Comparison of ENCODE assay signal across 8 mouse cellular contexts in the genomic region with DNA sequence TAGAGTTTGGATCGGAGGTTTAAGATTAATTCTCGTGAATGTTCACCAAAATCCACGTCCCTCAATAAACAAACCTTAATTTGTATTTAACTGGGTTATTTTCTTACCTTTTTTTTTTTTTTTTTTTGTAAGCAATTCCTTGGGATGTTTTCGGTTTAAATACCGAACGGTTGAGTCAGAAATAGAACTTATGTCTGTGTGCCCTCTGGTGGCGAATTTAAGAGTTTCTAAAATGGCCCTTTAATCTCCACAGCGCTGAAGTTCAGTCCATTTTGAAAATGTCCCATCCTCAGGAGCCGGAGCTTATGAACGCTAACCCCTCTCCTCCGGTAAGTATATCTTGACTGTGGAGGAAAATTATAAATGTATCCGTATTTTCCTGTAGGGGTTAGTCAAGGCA.
DNase-seq lines count a peak whose midpoint lies in the region; ATAC-seq and TF ChIP-seq lines count a peak whose summit lies in the region.

No protein-coding gene starts in this region.

- H3K4me3 ChIP-seq in C2C12 (ENCODE audit: insufficient read depth, poor library complexity, severe bottlenecking), result peak overlapping the region; percentile 61
- peak overlapping the region; percentile 79 to 93 for H3K4me3 ChIP-seq in ES-E14 (ENCODE audit: insufficient read depth in 1 of 2, low read depth in 1 of 2, low read length in 2 of 2, poor library complexity in 1 of 2, severe bottlenecking in 1 of 2)
- peak overlapping the region; percentile 78 for H3K4me3 ChIP-seq in heart, embryonic 12.5 days
- H3K4me3 ChIP-seq in kidney, embryonic 16.5 days (ENCODE audit: low read length), result peak overlapping the region; percentile 76
- H3K4me3 ChIP-seq in lung, embryonic 14.5 days (ENCODE audit: low read depth, low read length), result peak overlapping the region; percentile 68

- peaks cover 47% of the 10 kb centered on the region for H3K79me3 ChIP-seq in C2C12 (ENCODE audit: low read depth)

- peaks cover 0 to 10% of the 10 kb centered on the region in 2 experiments; a peak in 2 of 4 replicates for H3K4me1 ChIP-seq in ES-E14 (ENCODE audit: control insufficient read depth in 2 of 2, insufficient read depth in 2 of 2, low read length in 2 of 2, poor library complexity in 1 of 2)
- peaks cover 24% of the 10 kb centered on the region for H3K4me1 ChIP-seq in heart, embryonic 12.5 days (replicated peaks)
- peaks cover 20% of the 10 kb centered on the region for H3K4me1 ChIP-seq in kidney, embryonic 16.5 days (ENCODE audit: insufficient read depth, low read length)
- no peaks in the 10 kb centered on the region for H3K4me1 ChIP-seq in lung, embryonic 14.5 days (ENCODE audit: insufficient read depth)

- no peak for ATAC-seq in heart, embryonic 12.5 days (ENCODE audit: insufficient number of reproducible peaks, low FRiP score)
- ATAC-seq in kidney, embryonic 16.5 days (ENCODE audit: low FRiP score, low TSS enrichment), result no peak
- no peak for ATAC-seq in lung, embryonic 14.5 days (ENCODE audit: insufficient read depth)
- ATAC-seq in monocyte, adult 5-6 weeks (replicated peaks; ENCODE audit: insufficient number of reproducible peaks, low FRiP score, low TSS enrichment, poor library complexity, severe bottlenecking), result no peak

- TF ChIP-seq CTCF in C2C12 (IDR thresholded peaks at IDR 0.05; ENCODE audit: control insufficient read depth, insufficient read depth, insufficient read length), result no peak
- peak; percentile 70 for TF ChIP-seq CTCF in lung, embryonic 14.5 days (IDR thresholded peaks at IDR 0.05; ENCODE audit: low read depth)

- in situ Hi-C loops in ES-E14 (cut with MboI; ENCODE audit: low sequenced_read_pairs in 2 of 2, unreplicated experiment in 2 of 2), result loop anchor here in 1 of 2 experiments (5.0 kb wide), 1 partner anchor 533 kb away; no protein-coding TSS in a partner anchor

- WGBS in heart, embryonic 12.5 days, result 9% methylated on average over 12 of the region's 12 CpGs
- WGBS in kidney, embryonic 16.5 days, result 8% methylated on average over 12 of the region's 12 CpGs
- WGBS in lung, embryonic 14.5 days, result 6% methylated on average over 12 of the region's 12 CpGs

- H3K36me3 ChIP-seq in C2C12 (ENCODE audit: control insufficient read depth, insufficient read depth) (peaks cover 50% of the 10 kb centered on the region), ES-E14 (ENCODE audit: control insufficient read depth, insufficient read depth, low read length, poor library complexity, severe bottlenecking) (peaks cover 31% of the 10 kb centered on the region)
- peaks cover 26% of the 10 kb centered on the region for H3K36me3 ChIP-seq in heart, embryonic 12.5 days
- peaks cover 15% of the 10 kb centered on the region for H3K36me3 ChIP-seq in kidney, embryonic 16.5 days (ENCODE audit: insufficient read depth, low read length)
- H3K36me3 ChIP-seq in lung, embryonic 14.5 days (ENCODE audit: insufficient read depth), result peaks cover 17% of the 10 kb centered on the region; the same call in 1 of the 2 replicates

- no peaks in the 10 kb centered on the region for H3K27me3 ChIP-seq in C2C12 (ENCODE audit: control insufficient read depth, insufficient read depth, insufficient read length)
- H3K27me3 ChIP-seq in heart, embryonic 12.5 days (replicated peaks), result no peaks in the 10 kb centered on the region
- peaks cover 5% of the 10 kb centered on the region; the same call in 1 of the 2 replicates for H3K27me3 ChIP-seq in kidney, embryonic 16.5 days (ENCODE audit: insufficient read depth, low read length)
- no peaks in the 10 kb centered on the region for H3K27me3 ChIP-seq in lung, embryonic 14.5 days (ENCODE audit: insufficient read depth, low read length)

- H3K4me2 ChIP-seq in heart, embryonic 12.5 days, result peak overlapping the region; percentile 86
- H3K4me2 ChIP-seq in kidney, embryonic 16.5 days (replicated peaks; ENCODE audit: low read depth, low read length), result peak overlapping the region; percentile 85
- H3K4me2 ChIP-seq in lung, embryonic 14.5 days, result peak overlapping the region; percentile 83

- H3K9me3 ChIP-seq in ES-E14 (ENCODE audit: control insufficient read depth, insufficient read depth, low read depth, low read length), result no peaks in the 10 kb centered on the region
- H3K9me3 ChIP-seq in heart, embryonic 12.5 days (replicated peaks), result no peaks in the 10 kb centered on the region
- H3K9me3 ChIP-seq in kidney, embryonic 16.5 days (ENCODE audit: low read length), result no peaks in the 10 kb centered on the region
- H3K9me3 ChIP-seq in lung, embryonic 14.5 days (ENCODE audit: low read depth, low read length), result no peaks in the 10 kb centered on the region

- peaks cover 56% of the 10 kb centered on the region for H3K79me2 ChIP-seq in C2C12 (ENCODE audit: control insufficient read depth, insufficient read depth)

- H3ac ChIP-seq in C2C12 (ENCODE audit: control insufficient read depth, insufficient read length, low read depth), result peak overlapping the region; percentile 61

- no peak overlapping the region for H3K27ac ChIP-seq in ES-E14 (ENCODE audit: insufficient read depth, low read depth, low read length, poor library complexity, severe bottlenecking)
- no peak overlapping the region for H3K27ac ChIP-seq in heart, embryonic 12.5 days (ENCODE audit: poor library complexity, severe bottlenecking)
- H3K27ac ChIP-seq in kidney, embryonic 16.5 days (ENCODE audit: low read length), result peak overlapping the region; percentile 77
- no peak overlapping the region for H3K27ac ChIP-seq in lung, embryonic 14.5 days (ENCODE audit: low read depth)

- DNase-seq in ES-E14 (ENCODE audit: low read depth, low spot score), result no peak
- peak; percentile 47 to 68 for DNase-seq in cerebellum, postnatal 36 days
- peak; percentile 96 for DNase-seq in lung, embryonic 14.5 days
- peak; percentile 93 for DNase-seq in retina, embryonic 14.5 days (ENCODE audit: low spot score)

- peak overlapping the region; percentile 53; the same call in 1 of the 2 replicates for H3K9ac ChIP-seq in ES-E14 (ENCODE audit: insufficient read depth, low read depth, low read length, poor library complexity, severe bottlenecking)
- H3K9ac ChIP-seq in heart, embryonic 12.5 days, result peak overlapping the region; percentile 83
- H3K9ac ChIP-seq in kidney, embryonic 16.5 days (replicated peaks; ENCODE audit: low read length), result peak overlapping the region; percentile 93
- peak overlapping the region; percentile 30; the same call in 1 of the 2 replicates for H3K9ac ChIP-seq in lung, embryonic 14.5 days

TF ChIP-seq in C2C12, 6 proteins besides CTCF, POLR2A, EP300 and RAD21:
- TF ChIP-seq MAX (IDR thresholded peaks at IDR 0.05) (no peak), MYOG (IDR thresholded peaks at IDR 0.05; ENCODE audit: control insufficient read depth, extremely low read depth, insufficient read length) (no peak), MYOD1 (IDR thresholded peaks at IDR 0.05; ENCODE audit: control insufficient read depth, insufficient read length, low read depth) (no peak), FOSL1 (IDR thresholded peaks at IDR 0.05; ENCODE audit: insufficient read depth, low read length, poor library complexity, severe bottlenecking) (no peak), USF1 (IDR thresholded peaks at IDR 0.05; ENCODE audit: low read depth) (no peak)

TF ChIP-seq in ES-E14, 5 proteins besides CTCF, POLR2A, EP300 and RAD21:
- no peak for TF ChIP-seq HCFC1 (IDR thresholded peaks at IDR 0.05; ENCODE audit: borderline replicate concordance, insufficient read depth, low read length)
- TF ChIP-seq MAFK (IDR thresholded peaks at IDR 0.05; ENCODE audit: insufficient read depth, low read depth, low read length), result no peak
- 0 out of 2 replicates have a peak, but pooled peaks have one; percentile 42 for TF ChIP-seq ZC3H11A (IDR thresholded peaks at IDR 0.05; ENCODE audit: borderline replicate concordance, low read depth, low read length)
- TF ChIP-seq CHD2 (IDR thresholded peaks at IDR 0.05; ENCODE audit: low read depth, low read length), result no peak
- TF ChIP-seq ZNF384 (IDR thresholded peaks at IDR 0.05; ENCODE audit: low read depth, low read length), result peak; percentile 64; the same call in 1 of the 2 replicates

Comparison
In these comparisons a context has a peak if more than half of its experiments do, and no peak if none do; other contexts are left out.
1. H3K9ac ChIP-seq: peak in every context shown above with its lines; median percentile 93 in kidney, embryonic 16.5 days; 83 in heart, embryonic 12.5 days; 53 in ES-E14; 30 in lung, embryonic 14.5 days.